Mouse (Mus musculus) lung, embryonic 15.5 days (tissue): Measurements from ENCODE around the gene Gm17606. TPM values are rescaled to one million over a fixed set of nuclear protein-coding genes. Genes with fewer than 3 reads are reported as not detected.
A peak's percentile ranks its signal among the peaks of the same experiment; 100 is the strongest.
"Not testable (repeated sequence)": the region's sequence is repeated elsewhere in the genome, so short reads cannot be mapped to it uniquely, and the experiment has no call there.

Experiments
- ATAC-seq: fragments of 200-750 bp; cut with Nextera tagmentation; 2 replicates; pipeline ENCODE4 v1.8.0; 2017; ENCODE audit warnings: moderate number of reproducible peaks, borderline replicate concordance; ENCODE audit not compliant: low FRiP score, low TSS enrichment; ENCODE audit errors: extremely low read depth
- H3K27ac ChIP-seq: fragments of 300-500 bp; sonication (generic); 2 replicates; pipeline ENCODE4 v1.5.1; 2015; ENCODE audit warnings: moderate library complexity, mild to moderate bottlenecking, inconsistent platforms
- H3K27me3 ChIP-seq: fragments of 300-500 bp; sonication (generic); 2 replicates; pipeline ENCODE4 v1.6.1; 2015; ENCODE audit warnings: inconsistent platforms
- H3K36me3 ChIP-seq: fragments of 300-500 bp; sonication (generic); 2 replicates; pipeline ENCODE4 v1.6.1; 2015; ENCODE audit warnings: inconsistent platforms
- H3K4me1 ChIP-seq: fragments of 300-500 bp; sonication (generic); 2 replicates; pipeline ENCODE4 v1.6.1; 2015; ENCODE audit warnings: inconsistent platforms
- H3K4me2 ChIP-seq: fragments of 300-500 bp; sonication (generic); 2 replicates; pipeline ENCODE4 v1.6.1; 2015; ENCODE audit warnings: inconsistent platforms, mild to moderate bottlenecking, moderate library complexity
- H3K4me3 ChIP-seq: fragments of 300-500 bp; sonication (generic); 2 replicates; pipeline ENCODE4 v1.5.1; 2015; ENCODE audit warnings: mild to moderate bottlenecking, inconsistent platforms
- H3K9ac ChIP-seq: fragments of 300-500 bp; sonication (generic); 2 replicates; pipeline ENCODE4 v1.6.1; 2015; ENCODE audit warnings: inconsistent platforms
- H3K9me3 ChIP-seq: fragments of 300-500 bp; sonication (generic); 2 replicates; pipeline ENCODE4 v1.6.1; 2016; ENCODE audit warnings: inconsistent platforms
- WGBS: fragments of 180-500 bp; shearing (Covaris S2); methylation state at CpG from one replicate; pipeline ENCODE4 v1.1.7; 2015; 5-methylcytosine and 5-hydroxymethylcytosine counted together
- polyA plus RNA-seq: library from polyadenylated mRNA; unstranded; fragments of >200 nt; fragmentation: Nextera tagmentation; extraction: Ambion mirVana; gene quantifications from 2 replicates; pipeline ENCODE4 v1.2.1, GENCODE M21; 2015

Gene Gm17606
- polyA plus RNA-seq, 1 experiment from 2014 or later = not detected

GRCm38 (mm10) chr14:54607226-54607625, 33.5 kb upstream of the Gm17606 start:
- 36% methylated on average over 8 of the region's 8 CpGs for WGBS
- Histone ChIP-seq H3K27me3 (no peaks in the 10 kb centered on the region), H3K4me3 (no peak overlapping the region), H3K36me3 (peaks cover 7% of the 10 kb centered on the region; the same call in 1 of the 2 replicates), H3K9me3 (no peaks in the 10 kb centered on the region), H3K27ac (no peak overlapping the region), H3K9ac (no peak overlapping the region), H3K4me1 (peaks cover 18% of the 10 kb centered on the region), H3K4me2 (no peak overlapping the region)
- no peak for ATAC-seq

DNA sequence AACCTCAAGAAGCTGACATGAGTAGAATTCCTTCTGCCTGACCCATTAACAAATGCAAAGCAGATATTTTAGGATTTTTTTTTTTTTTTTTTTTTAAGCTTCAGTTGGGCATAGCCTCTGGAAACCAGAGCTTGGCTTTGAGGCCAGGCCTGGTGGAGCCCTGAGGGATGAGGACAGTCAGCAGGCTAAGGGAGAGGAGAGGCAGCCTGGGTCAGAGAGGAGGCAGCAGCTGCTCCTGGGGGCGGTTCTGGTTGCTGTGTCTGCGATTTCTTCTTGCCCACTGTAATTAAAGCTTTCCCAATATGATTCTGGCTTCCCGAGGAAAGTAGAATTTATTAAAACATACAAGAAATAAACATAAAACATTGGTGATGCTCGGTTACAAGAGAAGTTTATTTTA, 31.5 kb upstream of the Gm17606 start:
- H3K9me3 ChIP-seq = no peaks in the 10 kb centered on the region
- 56% methylated on average over 4 of the region's 4 CpGs for WGBS
- H3K4me1 ChIP-seq = peaks cover 7% of the 10 kb centered on the region; the same call in 1 of the 2 replicates
- no peak overlapping the region for H3K4me2 ChIP-seq
- no peak overlapping the region for H3K27ac ChIP-seq
- H3K27me3 ChIP-seq = no peaks in the 10 kb centered on the region
- H3K36me3 ChIP-seq = peaks cover 19% of the 10 kb centered on the region
- no peak for ATAC-seq
- H3K4me3 ChIP-seq = no peak overlapping the region
- H3K9ac ChIP-seq = no peak overlapping the region

GRCm38 (mm10) chr14:54609962-54610361, 30.8 kb upstream of the Gm17606 start:
- H3K27me3 ChIP-seq = no peaks in the 10 kb centered on the region
- H3K27ac ChIP-seq = no peak overlapping the region
- no peak for ATAC-seq
- no peak overlapping the region for H3K4me3 ChIP-seq
- H3K9ac ChIP-seq = no peak overlapping the region
- peaks cover 3% of the 10 kb centered on the region; the same call in 1 of the 2 replicates for H3K4me1 ChIP-seq
- no peaks in the 10 kb centered on the region for H3K9me3 ChIP-seq
- 82% methylated on average over 4 of the region's 4 CpGs for WGBS
- peaks cover 25% of the 10 kb centered on the region for H3K36me3 ChIP-seq
- no peak overlapping the region for H3K4me2 ChIP-seq

GRCm38 (mm10) chr14:54610648-54611047, 30.1 kb upstream of the Gm17606 start:
- Histone ChIP-seq H3K4me3 (no peak overlapping the region), H3K4me1 (peaks cover 3% of the 10 kb centered on the region; the same call in 1 of the 2 replicates), H3K9me3 (no peaks in the 10 kb centered on the region), H3K4me2 (no peak overlapping the region), H3K36me3 (peaks cover 31% of the 10 kb centered on the region), H3K9ac (no peak overlapping the region), H3K27ac (no peak overlapping the region), H3K27me3 (no peaks in the 10 kb centered on the region)
- 67% methylated on average over 6 of the region's 6 CpGs for WGBS
- ATAC-seq = no peak

- not testable (repeated sequence) for H3K27ac ChIP-seq, H3K9me3 ChIP-seq, H3K27me3 ChIP-seq, H3K4me2 ChIP-seq, H3K4me3 ChIP-seq, H3K9ac ChIP-seq, ATAC-seq
- H3K4me1 ChIP-seq = peaks cover 12% of the 10 kb centered on the region
- 84% methylated on average over 16 of the region's 16 CpGs for WGBS
- peaks cover 37% of the 10 kb centered on the region for H3K36me3 ChIP-seq
Measured at GRCm38 (mm10) chr14:54614130-54614529, 26.6 kb upstream of the Gm17606 start.

DNA sequence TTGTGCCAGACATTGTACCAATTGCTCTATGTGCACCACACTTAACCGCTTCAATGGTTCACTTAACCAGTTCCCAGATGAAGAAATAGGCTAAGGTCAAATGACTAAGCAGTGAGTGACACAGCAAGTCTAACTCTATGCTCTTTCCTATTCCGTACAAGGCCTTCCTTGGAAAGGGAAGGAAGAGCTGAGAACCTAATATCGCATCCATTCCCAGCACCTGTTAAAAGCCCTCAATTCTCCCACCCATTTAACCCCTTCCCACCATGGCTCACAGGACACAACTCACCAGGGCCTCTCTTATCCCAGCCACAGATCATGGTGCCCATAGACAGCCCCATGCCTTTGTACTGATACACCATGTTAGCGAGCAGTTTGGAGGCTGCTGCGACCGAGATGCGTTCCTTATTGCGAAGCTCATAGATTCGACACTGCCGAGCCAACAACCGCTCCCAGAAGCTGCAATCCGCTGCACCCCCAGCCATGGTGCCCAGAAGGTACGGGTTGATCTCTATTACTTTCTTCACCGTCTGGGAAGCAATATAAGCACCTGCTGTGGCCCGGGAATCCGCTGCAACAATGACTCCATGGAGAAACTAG, 24.4 kb upstream of the Gm17606 start:
- H3K4me2 ChIP-seq = no peak overlapping the region
- no peak overlapping the region for H3K27ac ChIP-seq
- H3K4me3 ChIP-seq = peak overlapping the region; percentile 89; the same call in 1 of the 2 replicates
- H3K27me3 ChIP-seq = no peaks in the 10 kb centered on the region
- ATAC-seq = no peak
- 91% methylated on average over 16 of the region's 16 CpGs for WGBS
- peaks cover 12% of the 10 kb centered on the region for H3K4me1 ChIP-seq
- peaks cover 37% of the 10 kb centered on the region for H3K36me3 ChIP-seq
- no peaks in the 10 kb centered on the region for H3K9me3 ChIP-seq
- H3K9ac ChIP-seq = no peak overlapping the region

- Histone ChIP-seq H3K4me1 (peaks cover 12% of the 10 kb centered on the region), H3K9me3 (no peaks in the 10 kb centered on the region), H3K27me3 (no peaks in the 10 kb centered on the region), H3K9ac (peak overlapping the region; percentile 87), H3K4me3 (peak overlapping the region; percentile 89), H3K27ac (peak overlapping the region; percentile 79), H3K36me3 (peaks cover 30% of the 10 kb centered on the region), H3K4me2 (peak overlapping the region; percentile 70)
- peak; percentile 52 for ATAC-seq
- 1% methylated on average over 38 of the region's 38 CpGs for WGBS
Measured at GRCm38 (mm10) chr14:54617152-54617896, 23.4 kb upstream of the Gm17606 start.

- Histone ChIP-seq H3K27ac (peak within 1 kb of the TSS; percentile 79), H3K4me2 (peak within 1 kb of the TSS; percentile 70), H3K4me1 (peaks cover 12% of the 10 kb centered on the region), H3K36me3 (peaks cover 24% of the 10 kb centered on the region), H3K27me3 (no peaks in the 10 kb centered on the region), H3K9ac (peak within 1 kb of the TSS; percentile 87), H3K9me3 (no peaks in the 10 kb centered on the region), H3K4me3 (peak within 1 kb of the TSS; percentile 89)
- under 1% methylated on average over 25 of the region's 25 CpGs for WGBS
- peak; percentile 80; the same call in 1 of the 2 replicates for ATAC-seq
Measured at GRCm38 (mm10) chr14:54617897-54618365, 22.8 kb upstream of the Gm17606 start, which contains the start of gene Psmb5. Psmb5 (minus strand) TSS chr14:54618022.

DNA sequence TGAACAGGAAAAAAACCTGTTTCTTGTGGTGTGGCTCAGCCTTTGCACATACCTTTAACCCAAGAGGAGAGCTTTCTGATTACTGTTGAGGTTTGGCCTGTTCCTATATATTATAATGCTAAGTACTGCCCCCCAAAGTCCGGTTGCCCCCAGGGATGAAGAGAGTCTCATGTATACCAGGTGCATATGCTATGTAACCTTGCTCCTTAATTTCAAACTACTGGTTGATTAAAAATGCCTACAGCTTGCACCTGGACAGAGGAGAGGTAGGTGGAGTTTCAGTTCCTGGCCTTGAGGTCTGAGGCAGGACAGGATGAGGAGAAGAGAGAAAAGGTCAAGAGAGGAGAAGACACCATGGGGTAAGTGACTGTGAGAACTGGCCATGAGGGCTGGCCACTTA, 19.6 kb upstream of the Gm17606 start, which contains the start of gene Psmb11:
Psmb11 (plus strand) TSS at position 301 of the 400 bp plus-strand sequence.
- Histone ChIP-seq H3K36me3 (peaks cover 4% of the 10 kb centered on the region), H3K27ac (no peak within 1 kb of the TSS), H3K9me3 (no peaks in the 10 kb centered on the region), H3K27me3 (no peaks in the 10 kb centered on the region), H3K4me3 (no peak within 1 kb of the TSS), H3K9ac (no peak within 1 kb of the TSS), H3K4me2 (no peak within 1 kb of the TSS), H3K4me1 (peaks cover 11% of the 10 kb centered on the region)
- ATAC-seq = no peak
- WGBS = 84% methylated on average over 1 of the region's 1 CpGs

GRCm38 (mm10) chr14:54623334-54623733, 17.4 kb upstream of the Gm17606 start:
- WGBS = 82% methylated on average over 6 of the region's 6 CpGs
- H3K27ac ChIP-seq = no peak overlapping the region
- H3K27me3 ChIP-seq = no peaks in the 10 kb centered on the region
- H3K4me3 ChIP-seq = no peak overlapping the region
- H3K9ac ChIP-seq = no peak overlapping the region
- no peaks in the 10 kb centered on the region for H3K36me3 ChIP-seq
- ATAC-seq = no peak
- H3K9me3 ChIP-seq = no peaks in the 10 kb centered on the region
- H3K4me2 ChIP-seq = no peak overlapping the region
- no peaks in the 10 kb centered on the region for H3K4me1 ChIP-seq

DNA sequence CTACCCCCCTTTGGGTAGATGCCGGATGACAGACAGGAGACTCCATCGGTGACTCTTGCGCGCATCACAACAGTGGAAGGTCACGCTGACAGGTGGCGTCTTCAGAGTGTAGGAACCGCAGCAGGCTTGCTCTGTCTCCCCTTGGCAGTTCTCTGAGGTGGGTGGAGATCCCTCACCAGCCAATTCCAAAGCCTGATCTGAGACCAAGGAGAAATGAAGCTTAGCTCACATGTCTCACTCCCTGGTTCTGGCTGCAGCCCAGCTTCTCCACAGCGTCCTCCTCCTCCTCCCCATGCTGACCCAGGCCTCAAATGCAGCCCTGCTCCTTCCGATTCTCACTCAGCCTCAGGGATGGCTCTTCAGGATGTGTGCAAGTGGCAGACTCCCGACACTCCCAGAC, 15.8 kb upstream of the Gm17606 start:
- Histone ChIP-seq H3K4me2 (no peak overlapping the region), H3K27ac (no peak overlapping the region), H3K27me3 (no peaks in the 10 kb centered on the region), H3K9me3 (no peaks in the 10 kb centered on the region), H3K9ac (no peak overlapping the region), H3K4me1 (no peaks in the 10 kb centered on the region), H3K36me3 (no peaks in the 10 kb centered on the region), H3K4me3 (no peak overlapping the region)
- 73% methylated on average over 10 of the region's 10 CpGs for WGBS
- no peak for ATAC-seq

DNA sequence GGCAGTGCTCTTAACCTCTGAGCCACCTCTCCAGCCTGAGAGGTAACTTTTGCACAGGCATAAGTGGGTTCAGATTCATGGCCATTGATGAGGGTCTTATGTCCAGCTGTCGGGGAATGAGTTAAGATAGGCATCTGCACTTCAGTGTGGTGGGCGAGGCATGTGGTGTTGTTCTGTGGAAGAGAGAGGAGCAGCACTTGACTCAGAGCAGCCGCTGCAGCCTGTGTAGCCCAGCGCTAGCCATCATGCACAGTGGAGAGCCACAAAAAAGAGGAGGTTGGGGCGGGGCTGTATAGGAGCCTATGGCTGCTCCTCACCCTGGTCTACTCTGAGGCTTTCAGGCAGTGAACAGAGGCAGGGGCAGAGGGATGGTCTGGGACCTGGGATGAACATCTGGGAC, 12.6 kb upstream of the Gm17606 start:
- Histone ChIP-seq H3K27ac (no peak overlapping the region), H3K36me3 (peaks cover 22% of the 10 kb centered on the region), H3K4me1 (no peaks in the 10 kb centered on the region), H3K4me2 (no peak overlapping the region), H3K9ac (no peak overlapping the region), H3K4me3 (no peak overlapping the region), H3K9me3 (no peaks in the 10 kb centered on the region), H3K27me3 (no peaks in the 10 kb centered on the region)
- ATAC-seq = no peak
- WGBS = 55% methylated on average over 5 of the region's 5 CpGs
